Mouse (Mus musculus) Patski (cell line): ENCODE measurements around the gene Wdr5b. TPM values are rescaled to one million over a fixed set of nuclear protein-coding genes. Genes with fewer than 3 reads are reported as not detected.

Experiments used
- ATAC-seq: fragments of 100-300 bp; one replicate; pipeline ENCODE4 v1.8.0; 2021
- CTCF ChIA-PET: fragments of 350-600 bp; sonication (Branson Sonifier 250); formaldehyde crosslinking; loops from one replicate; lab custom pipeline; 2022; ENCODE audit warnings: inconsistent platforms; lab: Charles Lee
- POLR2A ChIA-PET: fragments of 350-600 bp; sonication (Branson Sonifier 250); formaldehyde crosslinking; loops from one replicate; lab custom pipeline; 2022; ENCODE audit warnings: antibody characterized with exemption, inconsistent platforms; lab: Charles Lee
- DNase-seq: peaks from one replicate; pipeline ENCODE4 v3.0.0-alpha.2; 2011; ENCODE audit warnings: low read depth, low spot score
- H3K27me3 ChIP-seq: fragments of 371-371 bp; one replicate; pipeline ENCODE4 v1.5.1; 2021
- CTCF ChIP-seq: fragments of 100-300 bp; IDR thresholded peaks from one replicate; pipeline ENCODE4 v1.5.1; 2021
- in situ Hi-C: fragments of 300-500 bp; cut with MboI; formaldehyde crosslinking; loops from 3 replicates; pipeline ENCODE4 v1.11.1; 2018; ENCODE audit warnings: low pct_unique_long_range_greater_than_20kb, mixed read lengths
- polyA plus RNA-seq: library from polyadenylated mRNA; unstranded; gene quantifications from one replicate; pipeline ENCODE4 v1.2.3, GENCODE M21; 2021

The Wdr5b gene
- polyA plus RNA-seq, 1 experiment from 2014 or later, result 1.9 TPM

- no peak for DNase-seq
- no peak for ATAC-seq
- no peaks in the 10 kb centered on the region for H3K27me3 ChIP-seq
- ChIA-PET CTCF (interaction anchor here (1.0 to 1.4 kb wide), 4 partner anchors 9 to 30 kb away, joined by 3 read pairs; no protein-coding TSS in a partner anchor), POLR2A (interaction anchor here (0.6 kb wide), 1 partner anchor 503 kb away, joined by 3 read pairs; no protein-coding TSS in a partner anchor)
- in situ Hi-C loops, result no loop called here
- TF ChIP-seq CTCF, result no peak
Observed at GRCm38 (mm10) chr16:36069819-36070575, 29.0 kb downstream of the Wdr5b start.

DNA sequence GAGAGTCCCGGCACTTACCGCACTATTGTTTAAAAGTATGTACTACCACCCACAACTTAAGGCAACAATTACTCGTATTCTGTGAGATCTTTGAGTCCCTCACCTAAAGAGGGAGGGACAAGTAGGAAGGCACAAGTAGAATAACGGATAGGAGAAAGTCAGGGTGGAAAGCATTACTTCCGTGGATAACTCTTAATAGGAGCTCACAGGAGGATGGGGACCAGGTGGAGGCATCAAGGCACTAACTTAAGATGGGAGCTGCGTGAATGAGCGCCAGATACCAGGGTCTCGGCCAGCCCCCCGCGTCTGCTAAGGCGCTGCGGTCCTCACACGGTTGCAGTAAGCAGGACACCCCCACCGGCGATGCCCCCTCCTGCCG is 30.1 kb downstream of the Wdr5b start:
- DNase-seq (no peak), ATAC-seq (peak; percentile 12)
- no peak for TF ChIP-seq CTCF
- H3K27me3 ChIP-seq, result no peaks in the 10 kb centered on the region
- POLR2A ChIA-PET, result no interaction called here
- CTCF ChIA-PET, result interaction anchor here (1.0 to 1.1 kb wide), 3 partner anchors 10 to 31 kb away, joined by 3 read pairs; no protein-coding TSS in a partner anchor
- in situ Hi-C loops, result no loop called here

DNA sequence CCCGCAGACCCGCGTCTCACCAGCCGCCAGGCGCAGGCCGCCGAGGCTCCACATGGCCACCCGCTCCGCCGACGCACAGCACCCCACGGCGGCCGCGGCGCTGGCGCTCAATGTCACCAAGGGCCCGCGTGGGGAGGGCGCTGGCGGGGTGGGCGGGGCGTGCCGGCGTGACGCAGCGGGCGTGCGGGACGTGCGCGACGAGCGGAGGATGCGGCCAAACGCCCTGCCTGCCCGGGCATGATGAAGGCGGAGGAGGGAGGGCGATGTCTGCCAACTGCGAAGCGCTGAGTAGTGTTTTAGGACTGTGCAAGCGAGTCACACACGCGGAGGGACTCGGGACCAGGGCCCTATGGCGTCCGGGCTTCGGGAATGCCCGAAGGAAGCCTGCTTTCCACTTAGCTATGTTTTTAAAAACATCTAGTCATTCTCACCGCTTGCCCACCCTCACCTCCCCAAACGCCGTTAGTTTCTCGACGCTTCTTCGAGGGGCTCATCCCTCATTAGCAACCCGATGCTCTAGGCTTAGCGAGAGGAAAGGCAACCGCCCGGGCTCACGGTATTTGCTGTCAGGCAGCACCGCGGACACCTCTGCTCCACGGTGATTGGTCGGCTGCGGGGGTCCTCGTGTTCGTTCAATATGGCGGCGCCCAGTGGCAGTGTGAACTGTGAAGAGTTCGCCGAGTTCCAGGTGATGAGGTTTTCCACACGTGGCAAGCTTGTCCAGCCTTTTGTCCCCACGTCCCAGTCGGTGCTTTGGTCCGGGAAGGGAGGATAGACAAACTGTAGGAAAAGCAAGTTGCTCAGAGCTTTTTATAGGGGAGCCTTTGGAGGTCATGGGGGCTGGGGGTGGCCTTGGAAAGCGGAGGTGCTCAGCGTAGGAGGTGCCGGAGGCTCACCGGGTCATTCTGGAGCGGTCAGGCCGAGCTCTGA is 30.7 kb downstream of the Wdr5b start, which contains the start of the genes Fam162a and Ccdc58:
Fam162a (minus strand) TSS at position 145 of the 930 bp plus-strand sequence.
Ccdc58 (plus strand) TSS at position 236 of the 930 bp plus-strand sequence.
- ATAC-seq (peak; percentile 88), DNase-seq (peak; percentile 58)
- in situ Hi-C loops, result no loop called here
- POLR2A ChIA-PET, result interaction anchor here (0.5 kb wide), 1 partner anchor 132 kb away, joined by 4 read pairs; no protein-coding TSS in a partner anchor
- H3K27me3 ChIP-seq, result no peaks in the 10 kb centered on the region
- TF ChIP-seq CTCF, result peak; percentile 41
- CTCF ChIA-PET, result interaction anchor here (0.9 to 1.5 kb wide), 3 partner anchors 15 to 27 kb away, joined by 3 to 4 read pairs (median 3); no protein-coding TSS in a partner anchor

- ChIA-PET POLR2A (no interaction called here), CTCF (interaction anchor here (0.9 to 1.5 kb wide), 3 partner anchors 14 to 28 kb away, joined by 3 to 4 read pairs (median 3); no protein-coding TSS in a partner anchor)
- DNase-seq (no peak), ATAC-seq (no peak)
- TF ChIP-seq CTCF, result no peak
- no peaks in the 10 kb centered on the region for H3K27me3 ChIP-seq
- in situ Hi-C loops, result no loop called here
Observed at GRCm38 (mm10) chr16:36072410-36073011, 31.5 kb downstream of the Wdr5b start.

GRCm38 (mm10) chr16:36074772-36075171 is 33.8 kb downstream of the Wdr5b start:
- no peaks in the 10 kb centered on the region for H3K27me3 ChIP-seq
- TF ChIP-seq CTCF, result no peak
- POLR2A ChIA-PET, result no interaction called here
- no peak for ATAC-seq
- CTCF ChIA-PET, result interaction anchor here (1.1 kb wide), 1 partner anchor 15 kb away, joined by 4 read pairs; no protein-coding TSS in a partner anchor
- in situ Hi-C loops, result loop anchor here (25.0 kb wide), 2 partner anchors 738 to 938 kb away; partner anchors contain the start of gene Polq
- DNase-seq, result no peak

GRCm38 (mm10) chr16:36079916-36080315 is 38.9 kb downstream of the Wdr5b start:
- no peak for ATAC-seq
- H3K27me3 ChIP-seq, result no peaks in the 10 kb centered on the region
- in situ Hi-C loops, result loop anchor here (25.0 kb wide), 2 partner anchors 732 to 932 kb away; partner anchors contain the start of gene Polq
- TF ChIP-seq CTCF, result no peak
- ChIA-PET CTCF (interaction anchor here (4.2 kb wide), 1 partner anchor 10 kb away, joined by 13 read pairs; no protein-coding TSS in a partner anchor), POLR2A (no interaction called here)
- no peak for DNase-seq

GRCm38 (mm10) chr16:36087846-36088245 is 46.9 kb downstream of the Wdr5b start:
- no peak for ATAC-seq
- TF ChIP-seq CTCF, result no peak
- H3K27me3 ChIP-seq, result no peaks in the 10 kb centered on the region
- POLR2A ChIA-PET, result no interaction called here
- CTCF ChIA-PET, result interaction anchor here (1.1 kb wide), 1 partner anchor 16 kb away, joined by 3 read pairs; no protein-coding TSS in a partner anchor
- in situ Hi-C loops, result loop anchor here (25.0 kb wide), 2 partner anchors 724 to 924 kb away; partner anchors contain the start of gene Polq
- no peak for DNase-seq

GRCm38 (mm10) chr16:36089065-36089464 is 48.1 kb downstream of the Wdr5b start:
- ATAC-seq (no peak), DNase-seq (no peak)
- no peaks in the 10 kb centered on the region for H3K27me3 ChIP-seq
- in situ Hi-C loops, result loop anchor here (25.0 kb wide), 2 partner anchors 723 to 923 kb away; partner anchors contain the start of gene Polq
- TF ChIP-seq CTCF, result no peak
- ChIA-PET POLR2A (interaction anchor here (1.0 kb wide), 1 partner anchor 20 kb away, joined by 3 read pairs; no protein-coding TSS in a partner anchor), CTCF (interaction anchor here (1.0 to 2.1 kb wide), 4 partner anchors 9 to 20 kb away, joined by 3 to 13 read pairs (median 4); no protein-coding TSS in a partner anchor)
